Mouse (Mus musculus) regulatory T cell (primary cell): ENCODE measurements around the gene Gm3854.
"Not testable (repeated sequence)": the region's sequence is repeated elsewhere in the genome, so short reads cannot be mapped to it uniquely, and the experiment has no call there.

Experiments
- in situ Hi-C: fragments of 300-600 bp; cut with MboI, MseI; formaldehyde crosslinking; loops from one replicate; pipeline ENCODE4 v1.15.1; 2025; ENCODE audit warnings: high pct_unique_total_duplicates

The Gm3854 gene

GRCm38 (mm10) chr7:6343501-6344071 lies at the start of gene Gm3854:
Gm3854 (plus strand) TSS chr7:6343759.
- in situ Hi-C loops, result no loop called here

DNA sequence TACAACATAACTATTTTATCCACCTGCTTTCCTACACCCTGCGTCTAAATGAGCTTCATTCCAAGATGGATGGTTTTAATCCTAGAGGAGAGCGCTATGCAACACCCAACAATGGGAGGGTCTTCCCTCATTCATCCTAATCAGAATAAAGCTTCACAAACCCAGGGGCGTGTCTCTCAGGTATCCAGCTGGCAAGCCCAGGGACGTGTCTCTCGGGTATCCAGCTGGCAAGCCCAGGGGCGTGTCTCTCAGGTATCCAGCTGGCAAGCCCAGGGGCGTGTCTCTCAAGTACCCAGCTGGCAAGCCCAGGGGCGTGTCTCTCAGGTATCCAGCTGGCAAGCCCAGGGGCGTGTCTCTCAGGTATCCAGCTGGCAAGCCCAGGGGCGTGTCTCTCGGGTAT lies 42.8 kb upstream of the Gm3854 start:
- in situ Hi-C loops, result not testable (repeated sequence)

DNA sequence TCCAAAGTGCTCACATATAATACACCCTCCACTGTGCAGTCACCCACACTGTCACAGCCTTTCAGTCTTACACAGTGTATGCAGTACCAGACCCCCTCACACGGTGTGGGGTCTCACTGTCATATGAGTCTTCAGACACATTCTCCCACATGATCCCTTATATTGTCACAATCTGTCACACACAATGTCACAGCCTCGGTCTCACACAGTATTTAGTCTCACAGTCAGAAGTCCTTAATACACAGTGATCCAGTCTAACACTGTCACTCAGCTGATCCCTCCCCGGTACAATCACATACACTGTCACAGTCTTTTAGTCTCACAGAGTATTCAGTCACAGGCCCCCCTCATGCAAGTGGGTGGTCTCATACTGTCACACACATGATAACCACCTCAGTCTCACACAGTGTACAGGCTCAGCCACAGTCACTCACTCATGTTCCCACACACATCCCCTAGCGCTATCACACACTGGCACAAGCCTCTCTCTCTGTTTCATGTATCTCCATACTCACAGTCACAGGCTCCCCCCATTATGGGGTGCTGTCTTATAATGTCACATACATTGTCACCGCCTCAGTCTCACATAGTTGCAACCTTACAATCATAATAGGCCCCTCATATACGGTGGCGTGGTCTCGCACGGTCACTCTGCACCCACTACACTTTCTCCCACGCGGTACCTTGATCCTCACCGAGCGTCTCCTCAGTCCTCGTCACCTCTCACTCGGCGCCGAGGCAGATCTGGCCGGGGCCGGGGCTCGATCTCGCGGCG lies 12.9 kb upstream of the Gm3854 start:
- in situ Hi-C loops, result loop anchor here (5.0 kb wide), 1 partner anchor 38 kb away; no protein-coding TSS in a partner anchor

GRCm38 (mm10) chr7:6331233-6331956 lies 12.2 kb upstream of the Gm3854 start, which contains the start of gene Zfp583:
Zfp583 (minus strand) TSS chr7:6331285.
- in situ Hi-C loops, result loop anchor here (5.0 kb wide), 1 partner anchor 39 kb away; no protein-coding TSS in a partner anchor

DNA sequence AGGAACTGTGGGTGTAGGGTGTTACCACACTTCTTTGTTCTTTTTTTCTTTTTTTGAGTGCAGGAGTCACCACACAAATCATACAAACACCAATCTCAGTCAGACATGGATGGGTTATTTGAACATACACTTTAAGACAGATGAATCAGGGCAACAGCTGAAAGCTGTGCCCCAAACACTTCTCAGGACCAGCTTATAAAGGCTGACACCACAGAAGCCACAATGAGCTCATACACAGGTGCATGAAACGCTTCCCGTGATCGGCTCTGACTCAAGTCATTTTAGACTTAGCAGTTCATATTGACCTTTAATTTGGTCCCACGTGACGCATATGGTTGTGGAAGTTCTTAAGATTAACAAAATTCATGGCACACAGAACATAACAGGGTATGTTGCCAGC lies 3.7 kb upstream of the Gm3854 start:
- in situ Hi-C loops, result no loop called here

DNA sequence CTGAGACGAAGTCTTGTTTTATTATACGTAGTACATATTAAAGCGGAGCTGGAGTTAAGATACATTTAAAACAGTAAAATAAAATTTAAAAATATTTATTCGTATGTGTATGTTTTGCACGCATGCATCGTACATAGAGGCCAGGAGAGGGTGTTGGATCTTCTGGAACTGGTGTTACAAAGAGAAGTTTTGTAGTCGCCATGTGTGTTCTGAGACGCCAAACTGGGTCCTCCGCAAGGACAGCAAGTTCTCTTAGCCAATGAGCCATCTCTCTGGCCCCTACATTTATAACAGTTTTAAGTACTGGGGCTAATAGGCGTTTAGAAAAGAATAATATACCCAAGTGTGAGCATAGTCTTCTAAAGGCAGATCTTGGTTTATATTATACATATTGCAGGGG lies 565 bp downstream of the Gm3854 start:
- in situ Hi-C loops, result no loop called here

DNA sequence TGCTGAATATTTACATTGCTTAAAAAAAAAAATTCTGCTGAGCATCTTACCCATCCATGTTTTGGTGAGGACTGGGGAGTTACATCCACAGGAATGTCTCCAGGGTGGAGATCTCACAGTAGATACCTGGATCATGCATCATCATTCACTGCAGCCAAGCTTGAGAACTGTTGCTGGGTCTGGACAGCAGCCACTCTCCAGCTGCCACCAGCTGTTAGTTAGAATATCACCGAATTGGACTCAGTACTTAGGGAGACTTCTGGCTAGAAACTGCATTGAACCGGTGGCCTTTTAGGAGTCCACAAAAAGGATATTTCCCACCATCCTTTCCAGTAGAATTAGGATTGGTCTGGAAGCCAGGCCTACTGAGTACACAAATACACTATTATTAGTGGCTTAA lies 14.6 kb downstream of the Gm3854 start:
- in situ Hi-C loops, result loop anchor here (5.0 to 10.0 kb wide), 5 partner anchors 59 to 939 kb away; no protein-coding TSS in a partner anchor

DNA sequence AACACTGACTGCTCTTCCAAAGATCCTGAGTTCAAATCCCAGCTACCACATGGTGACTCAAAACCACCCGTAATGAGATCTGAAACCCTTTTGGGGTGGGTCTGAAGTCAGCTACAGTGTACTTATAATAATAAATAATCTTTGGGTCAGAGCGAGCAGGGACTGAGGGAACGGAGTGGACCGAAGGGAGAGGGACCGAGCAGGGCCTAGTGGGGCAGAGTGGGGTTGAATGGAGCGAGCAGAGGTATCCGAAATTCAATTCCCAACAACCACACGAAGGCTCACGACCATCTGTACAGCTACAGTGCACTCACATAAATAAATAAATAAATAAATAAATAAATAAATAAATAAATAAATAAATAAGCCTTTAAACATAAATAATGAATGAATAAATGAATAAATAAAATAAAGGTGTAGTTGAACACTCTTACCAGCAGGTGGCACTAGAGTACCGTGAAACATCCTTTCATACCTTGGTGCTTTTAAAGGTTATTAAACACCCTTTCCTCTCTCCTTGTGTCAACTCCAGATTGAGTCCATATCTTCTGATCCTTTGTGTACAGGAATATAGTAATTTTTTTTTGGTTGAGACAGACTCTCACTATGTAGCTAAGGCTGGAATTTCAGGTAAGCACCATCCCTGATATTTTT lies 15.5 kb downstream of the Gm3854 start:
- in situ Hi-C loops, result loop anchor here (5.0 to 10.0 kb wide), 5 partner anchors 58 to 938 kb away; no protein-coding TSS in a partner anchor

DNA sequence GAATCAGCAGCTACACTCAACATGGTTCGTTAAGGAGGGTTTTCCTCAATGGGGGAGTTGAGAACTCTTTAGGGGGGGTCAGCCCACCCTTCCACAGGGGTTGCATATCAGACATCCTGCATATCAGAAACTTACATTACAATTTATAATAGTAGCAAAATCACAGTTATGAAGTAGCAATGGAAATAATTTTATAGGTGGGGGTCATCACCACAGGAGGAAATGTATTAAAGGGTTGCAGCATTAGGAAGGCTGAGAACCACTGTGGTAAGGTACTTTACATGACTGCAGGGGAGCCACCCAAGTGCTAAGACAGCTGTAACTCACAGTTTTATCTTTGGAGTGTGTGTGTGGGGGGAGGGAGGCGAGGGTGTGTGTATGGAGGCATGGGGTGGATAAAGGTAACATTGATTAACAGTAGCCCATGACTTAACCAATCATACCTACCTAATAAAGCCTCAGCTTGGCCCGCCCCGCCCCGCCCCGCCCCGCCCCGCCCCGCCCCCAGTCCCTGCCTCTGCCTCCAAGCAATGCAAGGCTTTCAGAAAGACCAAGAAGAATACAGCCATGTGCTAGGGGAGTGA lies 17.0 kb downstream of the Gm3854 start:
- in situ Hi-C loops, result no loop called here

GRCm38 (mm10) chr7:6361756-6362155 lies 18.2 kb downstream of the Gm3854 start:
- in situ Hi-C loops, result no loop called here

GRCm38 (mm10) chr7:6362268-6363046 lies 18.9 kb downstream of the Gm3854 start:
- in situ Hi-C loops, result no loop called here

DNA sequence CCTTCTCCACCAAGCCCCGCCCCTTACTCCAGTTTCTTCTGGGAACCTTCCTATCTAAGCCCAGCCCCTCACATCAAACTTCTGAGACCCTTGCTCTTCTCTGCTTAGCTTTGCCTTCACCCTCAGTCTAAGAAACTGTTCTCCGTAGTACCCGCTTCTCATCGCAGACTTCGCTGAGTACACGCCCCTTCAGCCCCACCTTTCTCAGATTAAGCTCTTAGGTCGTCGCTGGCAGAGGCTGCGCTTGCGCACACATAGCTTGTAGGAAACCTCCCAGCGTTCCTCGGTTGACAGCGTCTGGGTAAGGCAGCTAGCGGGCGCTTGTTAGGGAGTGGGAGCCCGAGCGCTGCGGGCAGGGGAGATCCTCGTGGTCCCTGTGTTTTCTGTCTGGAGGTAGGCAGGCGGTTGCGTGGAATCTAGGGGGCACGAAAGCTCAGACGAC lies 19.5 kb downstream of the Gm3854 start, which contains the start of gene Zfp78:
TSS of gene Zfp78 (plus strand) at position 234 of the 442 bp plus-strand sequence.
- in situ Hi-C loops, result no loop called here

DNA sequence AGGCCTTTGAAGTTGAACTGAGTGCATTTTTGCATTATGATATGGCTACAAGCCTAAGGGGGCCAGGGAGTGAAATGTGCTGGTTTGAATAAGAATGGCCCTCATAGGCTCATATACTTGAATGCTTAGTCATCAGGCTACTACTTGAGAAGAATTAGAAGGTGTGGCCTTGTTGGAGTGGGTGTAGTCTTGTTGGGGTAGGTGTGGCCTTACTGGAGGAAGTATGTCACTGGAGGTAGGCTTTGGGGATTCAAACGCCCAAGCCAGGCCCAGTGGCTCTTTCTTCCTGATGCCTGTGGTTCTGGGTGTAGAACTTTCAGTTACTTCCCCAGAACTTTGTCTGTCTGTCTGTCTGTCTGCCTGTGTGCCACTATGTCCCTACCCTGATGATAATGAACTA lies 21.2 kb downstream of the Gm3854 start:
- in situ Hi-C loops, result no loop called here

DNA sequence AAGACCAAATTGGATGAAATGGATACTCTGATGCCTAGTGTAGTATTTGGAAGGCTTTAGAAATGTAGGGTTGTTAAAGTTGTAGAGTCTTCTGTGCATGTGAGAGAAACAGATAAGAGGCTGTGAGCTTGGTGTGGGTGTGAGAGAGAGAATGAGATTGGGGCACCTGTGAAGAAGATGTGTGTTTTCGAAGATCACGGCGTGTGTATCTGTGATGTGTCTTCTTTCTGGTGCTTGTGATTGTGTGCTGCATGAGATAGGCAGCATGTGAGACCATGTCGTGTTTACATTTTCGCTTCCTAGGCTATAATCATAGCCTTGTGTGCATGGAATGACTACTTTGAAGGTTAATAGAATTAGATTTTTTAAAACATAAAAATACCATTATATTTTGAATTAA lies 23.6 kb downstream of the Gm3854 start:
- in situ Hi-C loops, result no loop called here

DNA sequence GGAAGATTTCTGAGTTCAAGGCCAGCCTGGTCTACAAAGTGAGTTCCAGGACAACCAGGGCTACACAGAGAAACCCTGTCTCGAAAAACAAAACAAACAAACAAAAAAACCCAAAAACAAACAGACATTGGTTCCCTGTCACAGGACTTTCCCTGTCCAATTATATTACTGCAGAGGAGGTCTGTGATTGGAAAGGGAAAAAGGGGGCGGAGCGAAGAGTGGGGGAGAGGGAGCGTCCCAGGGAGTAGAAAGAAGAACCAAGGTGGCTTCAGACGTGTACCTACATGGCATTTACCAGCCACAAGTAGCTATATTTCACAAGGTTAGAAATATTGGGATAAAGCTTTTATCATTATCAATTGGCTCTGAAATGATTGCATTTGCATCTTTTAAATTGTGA lies 24.6 kb downstream of the Gm3854 start:
- in situ Hi-C loops, result not testable (repeated sequence)

GRCm38 (mm10) chr7:6369460-6369859 lies 25.9 kb downstream of the Gm3854 start:
- in situ Hi-C loops, result no loop called here

GRCm38 (mm10) chr7:6372993-6373392 lies 29.4 kb downstream of the Gm3854 start:
- in situ Hi-C loops, result no loop called here

DNA sequence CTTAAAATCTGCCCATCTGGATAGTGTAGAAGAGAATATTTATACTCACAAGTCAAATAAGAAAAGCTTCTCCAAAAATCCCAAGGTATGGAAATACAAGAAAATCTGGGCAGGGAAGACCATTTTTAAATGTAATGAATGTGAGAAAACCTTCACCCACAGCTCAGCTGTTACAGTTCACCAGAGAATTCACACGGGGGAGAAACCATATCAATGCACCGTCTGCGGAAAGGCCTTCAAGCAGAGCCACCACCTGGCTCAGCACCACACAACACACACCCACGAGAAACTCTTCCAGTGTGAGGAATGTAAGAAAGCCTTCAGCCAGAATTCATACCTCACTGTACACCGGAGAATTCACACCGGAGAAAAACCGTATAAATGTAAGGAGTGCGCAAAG lies 34.9 kb downstream of the Gm3854 start:
- in situ Hi-C loops, result loop anchor here (25.0 kb wide), 1 partner anchor 1866 kb away; the partner anchor contains the start of genes Ppp1r12c, Tnni3 and Tnnt1

DNA sequence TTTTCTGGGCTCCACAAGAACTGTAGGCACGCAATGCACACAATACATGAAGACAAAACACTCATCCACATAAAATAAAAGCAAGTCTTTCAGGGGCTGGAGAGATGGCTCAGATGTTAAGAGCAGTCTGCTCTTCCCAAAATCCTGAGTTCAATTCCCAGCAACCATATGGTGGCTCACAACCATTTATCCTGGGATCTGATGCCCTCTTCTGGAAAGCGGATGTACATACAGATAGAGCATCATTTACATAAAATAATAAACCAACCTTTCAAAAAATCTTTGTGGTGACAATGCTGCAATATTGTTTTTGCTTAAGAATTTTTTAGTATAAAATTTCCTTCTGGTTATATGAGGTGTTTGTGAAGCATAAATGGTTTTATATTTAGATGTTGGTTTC lies 37.9 kb downstream of the Gm3854 start:
- in situ Hi-C loops, result loop anchor here (10.0 to 25.0 kb wide), 3 partner anchors 97 to 1869 kb away; partner anchors contain the start of genes Ppp1r12c, Tnni3, Tnnt1 and Zfp667

DNA sequence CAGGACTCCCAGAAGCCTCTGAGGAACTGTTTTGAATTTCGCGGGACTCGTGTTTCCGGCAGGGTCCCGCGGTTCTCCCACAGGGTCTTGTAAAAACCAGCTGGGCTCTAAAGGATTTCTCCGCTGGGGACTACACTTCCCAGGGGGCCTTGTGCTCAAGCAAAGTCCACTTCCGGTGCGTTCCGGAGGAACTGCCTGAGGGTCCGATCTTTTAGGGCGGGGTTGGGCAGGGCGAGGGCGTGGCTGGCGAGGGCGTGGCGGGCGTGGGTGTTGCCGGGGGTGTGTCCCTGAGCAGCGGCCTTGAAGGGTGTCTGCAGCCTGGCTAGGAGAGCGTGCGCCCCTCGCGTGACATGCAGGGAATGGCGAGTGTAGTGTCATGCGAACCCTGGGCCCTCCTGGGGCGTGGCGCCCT lies 39.5 kb downstream of the Gm3854 start, which contains the start of gene Zfp28:
TSS of gene Zfp28 (plus strand) at position 252 of the 412 bp plus-strand sequence.
- in situ Hi-C loops, result loop anchor here (10.0 to 25.0 kb wide), 3 partner anchors 98 to 1871 kb away; partner anchors contain the start of genes Ppp1r12c, Tnni3, Tnnt1 and Zfp667
